Mouse (Mus musculus) skeletal muscle tissue, adult 2 months (tissue): ENCODE data around the gene Bri3.

Source experiments
- DNase-seq: peaks from one replicate; pipeline ENCODE4 v3.0.0-alpha.2; 2012; ENCODE audit warnings: low read depth, low spot score

Bri3 gene

GRCm38 (mm10) chr5:144418456-144418855 is 174.2 kb downstream of the Bri3 start:
- no peak for DNase-seq

GRCm38 (mm10) chr5:144420001-144420400 is 175.8 kb downstream of the Bri3 start:
- DNase-seq, result no peak

GRCm38 (mm10) chr5:144426697-144427096 is 182.5 kb downstream of the Bri3 start:
- DNase-seq, result no peak

- DNase-seq, result no peak
Measured at GRCm38 (mm10) chr5:144427861-144428260, 183.6 kb downstream of the Bri3 start.

GRCm38 (mm10) chr5:144431481-144431880 is 187.2 kb downstream of the Bri3 start:
- no peak for DNase-seq

GRCm38 (mm10) chr5:144439286-144440040 is 195.2 kb downstream of the Bri3 start:
- no peak for DNase-seq

GRCm38 (mm10) chr5:144441831-144442271 is 197.6 kb downstream of the Bri3 start:
- no peak for DNase-seq

GRCm38 (mm10) chr5:144446475-144447225 is 202.4 kb downstream of the Bri3 start:
- no peak for DNase-seq

- no peak for DNase-seq
Measured at GRCm38 (mm10) chr5:144447226-144447616, 203.0 kb downstream of the Bri3 start.

- DNase-seq, result no peak
Measured at GRCm38 (mm10) chr5:144447975-144448374, 203.7 kb downstream of the Bri3 start.

GRCm38 (mm10) chr5:144452776-144453455 is 208.7 kb downstream of the Bri3 start:
- DNase-seq, result no peak

GRCm38 (mm10) chr5:144457623-144458287 is 213.5 kb downstream of the Bri3 start:
- DNase-seq, result no peak

GRCm38 (mm10) chr5:144466987-144467386 is 222.8 kb downstream of the Bri3 start:
- DNase-seq, result no peak

- DNase-seq, result no peak
Measured at GRCm38 (mm10) chr5:144473056-144473455, 228.8 kb downstream of the Bri3 start.

GRCm38 (mm10) chr5:144479677-144480171 is 235.5 kb downstream of the Bri3 start:
- DNase-seq, result no peak

- no peak for DNase-seq
Measured at GRCm38 (mm10) chr5:144483659-144484375, 239.6 kb downstream of the Bri3 start.

- no peak for DNase-seq
Measured at GRCm38 (mm10) chr5:144491308-144491707, 247.1 kb downstream of the Bri3 start.
